Mouse (Mus musculus) bone marrow macrophage, adult 2 months (primary cell): ENCODE data around the gene Hgd.

Experiments used
- CTCF ChIP-seq: IDR thresholded peaks from 2 replicates; pipeline ENCODE4 v1.5.1; 2012; ENCODE audit warnings: low read depth, mild to moderate bottlenecking, low read length, moderate library complexity
- POLR2A ChIP-seq: IDR thresholded peaks from 2 replicates; pipeline ENCODE4 v1.6.1; 2012; ENCODE audit warnings: mild to moderate bottlenecking, low read depth, low read length, borderline replicate concordance

DNA sequence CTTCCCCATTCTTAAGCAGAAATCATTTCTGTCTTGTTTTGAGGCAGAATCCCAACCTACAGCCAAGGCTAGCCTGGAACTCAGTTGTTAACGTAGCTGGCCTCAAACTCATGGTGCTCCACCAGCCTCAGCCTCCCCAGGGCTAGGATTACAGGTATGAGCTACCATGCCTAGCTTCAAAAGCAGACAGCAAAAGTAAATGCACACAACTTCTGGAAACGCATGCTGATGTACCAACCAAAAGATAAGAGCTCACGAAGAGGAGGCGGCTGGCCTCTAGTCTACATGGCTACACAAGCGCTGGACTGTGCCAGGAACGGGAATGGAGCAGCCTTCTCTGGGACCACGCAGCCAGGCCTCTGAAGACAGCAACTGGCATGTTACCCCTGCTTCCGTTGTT lies 68.0 kb downstream of the Hgd start:
- no peak for TF ChIP-seq CTCF
- TF ChIP-seq POLR2A: no peak
